ENCODE assay signal across 13 mouse cellular contexts in genomic region chr7:80373352-80373751, GRCm38 (mm10).
"Had no signal": no experiment of that assay in that cellular context is flagged by ENCODE, and none has a peak within 500 bp of the region (broad histone marks: within the 10 kb centered on the region; RNA-seq: fewer than 3 reads in every experiment).

No protein-coding gene starts in this region.

- H3K27me3 ChIP-seq: kidney, embryonic 15.5 days; limb, embryonic 12.5 days; limb, embryonic 15.5 days had no signal

- H3K4me2 ChIP-seq: kidney, embryonic 15.5 days; limb, embryonic 12.5 days; limb, embryonic 15.5 days; liver, embryonic 11.5 days; liver, embryonic 15.5 days; midbrain, embryonic 11.5 days had no signal

- H3K9ac ChIP-seq: kidney, embryonic 15.5 days; limb, embryonic 12.5 days; liver, embryonic 15.5 days had no signal

- DNase-seq: kidney, adult 11 months; kidney, adult 8-10 months; kidney, postnatal 10 days; kidney, postnatal 4 days; lung, adult 2 months had no signal

- H3K9me3 ChIP-seq: kidney, embryonic 15.5 days; limb, embryonic 12.5 days; limb, embryonic 15.5 days; liver, embryonic 15.5 days had no signal

- H3K4me3 ChIP-seq: kidney, embryonic 15.5 days; limb, embryonic 12.5 days; limb, embryonic 15.5 days; liver, embryonic 15.5 days had no signal

- H3K27ac ChIP-seq: kidney, embryonic 15.5 days; limb, embryonic 12.5 days; limb, embryonic 15.5 days; liver, embryonic 15.5 days; macrophage; stomach, postnatal 0 days had no signal
